Mouse (Mus musculus): ENCODE results near the gene Lsm4. TPM values are rescaled to one million over a fixed set of nuclear protein-coding genes. Genes with fewer than 3 reads are reported as not detected.

The Lsm4 gene
- polyA plus RNA-seq, 1 experiment = 300 TPM

GRCm38 (mm10) chr8:70699116-70699833, 26.2 kb downstream of the Lsm4 start:
- Histone ChIP-seq H3K79me3 (ENCODE audit: low read depth) (peaks cover 10% of the 10 kb centered on the region), H3K79me2 (ENCODE audit: control insufficient read depth, insufficient read depth) (peaks cover 33% of the 10 kb centered on the region)
- TF ChIP-seq MYOG (IDR thresholded peaks at IDR 0.05; ENCODE audit: control insufficient read depth, extremely low read depth, insufficient read length) = no peak
- no peak for TF ChIP-seq CEBPB (IDR thresholded peaks at IDR 0.05; ENCODE audit: low read depth)
- TF ChIP-seq MAX (IDR thresholded peaks at IDR 0.05) = no peak
- TF ChIP-seq CTCF (IDR thresholded peaks at IDR 0.05; ENCODE audit: control insufficient read depth, insufficient read depth, insufficient read length) = no peak
- no peak for TF ChIP-seq MYOD1 (IDR thresholded peaks at IDR 0.05; ENCODE audit: control insufficient read depth, insufficient read length, low read depth)
- TF ChIP-seq USF1 (IDR thresholded peaks at IDR 0.05; ENCODE audit: low read depth) = no peak
- no peak for TF ChIP-seq FOSL1 (IDR thresholded peaks at IDR 0.05; ENCODE audit: insufficient read depth, low read length, poor library complexity, severe bottlenecking)

GRCm38 (mm10) chr8:70699834-70700554, 26.9 kb downstream of the Lsm4 start:
- H3K4me3 ChIP-seq (ENCODE audit: insufficient read depth, poor library complexity, severe bottlenecking) = peak overlapping the region; percentile 80
- peaks cover 33% of the 10 kb centered on the region for H3K79me2 ChIP-seq (ENCODE audit: control insufficient read depth, insufficient read depth)
- H3K79me3 ChIP-seq (ENCODE audit: low read depth) = peaks cover 10% of the 10 kb centered on the region
- H3K36me3 ChIP-seq (ENCODE audit: control insufficient read depth, insufficient read depth) = no peaks in the 10 kb centered on the region
- TF ChIP-seq MYOD1 (IDR thresholded peaks at IDR 0.05; ENCODE audit: control insufficient read depth, insufficient read length, low read depth) = peak; percentile 46
- no peak for TF ChIP-seq MYOG (IDR thresholded peaks at IDR 0.05; ENCODE audit: control insufficient read depth, extremely low read depth, insufficient read length)
- peak; percentile 18 for TF ChIP-seq CTCF (IDR thresholded peaks at IDR 0.05; ENCODE audit: control insufficient read depth, insufficient read depth, insufficient read length)
- no peak for TF ChIP-seq USF1 (IDR thresholded peaks at IDR 0.05; ENCODE audit: low read depth)
- TF ChIP-seq MAX (IDR thresholded peaks at IDR 0.05) = peak; percentile 24
- no peak for TF ChIP-seq CEBPB (IDR thresholded peaks at IDR 0.05; ENCODE audit: low read depth)
- TF ChIP-seq FOSL1 (IDR thresholded peaks at IDR 0.05; ENCODE audit: insufficient read depth, low read length, poor library complexity, severe bottlenecking) = no peak
- H3ac ChIP-seq (ENCODE audit: control insufficient read depth, insufficient read length, low read depth) = peak overlapping the region; percentile 80
- no peaks in the 10 kb centered on the region for H3K27me3 ChIP-seq (ENCODE audit: control insufficient read depth, insufficient read depth, insufficient read length)

More at GRCm38 (mm10) chr8:70699116-70699833, 26.2 kb downstream of the Lsm4 start:
- Histone ChIP-seq H3K4me3 (ENCODE audit: insufficient read depth, poor library complexity, severe bottlenecking) (peak overlapping the region; percentile 80), H3K36me3 (ENCODE audit: control insufficient read depth, insufficient read depth) (no peaks in the 10 kb centered on the region), H3K27me3 (ENCODE audit: control insufficient read depth, insufficient read depth, insufficient read length) (no peaks in the 10 kb centered on the region), H3ac (ENCODE audit: control insufficient read depth, insufficient read length, low read depth) (peak overlapping the region; percentile 80)

GRCm38 (mm10) chr8:70700555-70700922, 27.5 kb downstream of the Lsm4 start:
- Histone ChIP-seq H3K27me3 (ENCODE audit: control insufficient read depth, insufficient read depth, insufficient read length) (no peaks in the 10 kb centered on the region), H3K4me3 (ENCODE audit: insufficient read depth, poor library complexity, severe bottlenecking) (peak overlapping the region; percentile 80), H3ac (ENCODE audit: control insufficient read depth, insufficient read length, low read depth) (no peak overlapping the region), H3K79me3 (ENCODE audit: low read depth) (peaks cover 10% of the 10 kb centered on the region), H3K79me2 (ENCODE audit: control insufficient read depth, insufficient read depth) (peaks cover 33% of the 10 kb centered on the region), H3K36me3 (ENCODE audit: control insufficient read depth, insufficient read depth) (no peaks in the 10 kb centered on the region)
- peak; percentile 89 for TF ChIP-seq CTCF (IDR thresholded peaks at IDR 0.05; ENCODE audit: control insufficient read depth, insufficient read depth, insufficient read length)
- no peak for TF ChIP-seq CEBPB (IDR thresholded peaks at IDR 0.05; ENCODE audit: low read depth)

GRCm38 (mm10) chr8:70701048-70701981, 28.3 kb downstream of the Lsm4 start:
- no peak overlapping the region for H3ac ChIP-seq (ENCODE audit: control insufficient read depth, insufficient read length, low read depth)
- TF ChIP-seq CTCF (IDR thresholded peaks at IDR 0.05; ENCODE audit: control insufficient read depth, insufficient read depth, insufficient read length) (no peak), MYOG (IDR thresholded peaks at IDR 0.05; ENCODE audit: control insufficient read depth, extremely low read depth, insufficient read length) (no peak), CEBPB (IDR thresholded peaks at IDR 0.05; ENCODE audit: low read depth) (no peak), MYOD1 (IDR thresholded peaks at IDR 0.05; ENCODE audit: control insufficient read depth, insufficient read length, low read depth) (no peak), FOSL1 (IDR thresholded peaks at IDR 0.05; ENCODE audit: insufficient read depth, low read length, poor library complexity, severe bottlenecking) (no peak), USF1 (IDR thresholded peaks at IDR 0.05; ENCODE audit: low read depth) (no peak), MAX (IDR thresholded peaks at IDR 0.05) (no peak)
- peaks cover 33% of the 10 kb centered on the region for H3K79me2 ChIP-seq (ENCODE audit: control insufficient read depth, insufficient read depth)
- peak overlapping the region; percentile 80 for H3K4me3 ChIP-seq (ENCODE audit: insufficient read depth, poor library complexity, severe bottlenecking)
- H3K79me3 ChIP-seq (ENCODE audit: low read depth) = peaks cover 10% of the 10 kb centered on the region
- no peaks in the 10 kb centered on the region for H3K27me3 ChIP-seq (ENCODE audit: control insufficient read depth, insufficient read depth, insufficient read length)
- H3K36me3 ChIP-seq (ENCODE audit: control insufficient read depth, insufficient read depth) = no peaks in the 10 kb centered on the region
